Mouse (Mus musculus) kidney, embryonic 14.5 days (tissue): ENCODE data around the gene Nipsnap2. TPM values are rescaled to one million over a fixed set of nuclear protein-coding genes. Genes with fewer than 3 reads are reported as not detected.

Experiments
- ATAC-seq: fragments of 200-750 bp; cut with Nextera tagmentation; 2 replicates; pipeline ENCODE4 v1.8.0; 2017; ENCODE audit warnings: moderate number of reproducible peaks, mild to moderate bottlenecking, moderate TSS enrichment, moderate library complexity; ENCODE audit not compliant: low FRiP score, low TSS enrichment
- H3K27ac ChIP-seq: fragments of 300-500 bp; sonication (generic); 2 replicates; pipeline ENCODE4 v1.5.1; 2014; ENCODE audit warnings: low read depth, mild to moderate bottlenecking, low read length, moderate library complexity, mixed read lengths
- H3K27me3 ChIP-seq: fragments of 300-500 bp; sonication (generic); 2 replicates; pipeline ENCODE4 v1.6.1; 2014; ENCODE audit warnings: mild to moderate bottlenecking, low read length; ENCODE audit not compliant: control insufficient read depth, insufficient read depth
- H3K36me3 ChIP-seq: fragments of 300-500 bp; sonication (generic); 2 replicates; pipeline ENCODE4 v1.6.1; 2014; ENCODE audit warnings: low read length, mixed read lengths; ENCODE audit not compliant: control insufficient read depth, insufficient read depth
- H3K4me1 ChIP-seq: fragments of 300-500 bp; sonication (generic); 2 replicates; pipeline ENCODE4 v1.6.1; 2014; ENCODE audit warnings: low read length, mixed read lengths; ENCODE audit not compliant: control insufficient read depth, insufficient read depth
- H3K4me2 ChIP-seq: fragments of 300-500 bp; sonication (generic); replicated peaks from 2 replicates; pipeline ENCODE4 v1.6.1; 2014; ENCODE audit warnings: low read depth, mild to moderate bottlenecking, low read length
- H3K4me3 ChIP-seq: fragments of 300-500 bp; sonication (generic); 2 replicates; pipeline ENCODE4 v1.5.1; 2014; ENCODE audit warnings: mild to moderate bottlenecking, low read length
- H3K9ac ChIP-seq: fragments of 300-500 bp; sonication (generic); 2 replicates; pipeline ENCODE4 v1.6.1; 2014; ENCODE audit warnings: low read depth, mild to moderate bottlenecking, low read length, moderate library complexity
- H3K9me3 ChIP-seq: fragments of 300-500 bp; sonication (generic); 2 replicates; pipeline ENCODE4 v1.6.1; 2016; ENCODE audit warnings: low read length; ENCODE audit not compliant: control insufficient read depth
- WGBS: fragments of 180-500 bp; shearing (Covaris S2); extraction: QIAGEN DNeasy Blood & Tissue Kit; methylation state at CpG from one replicate; pipeline ENCODE4 v1.1.7; 2014; 5-methylcytosine and 5-hydroxymethylcytosine counted together
- polyA plus RNA-seq: library from polyadenylated mRNA; unstranded; fragments of >200 nt; fragmentation: Nextera tagmentation; extraction: Ambion mirVana; gene quantifications from 2 replicates; pipeline ENCODE4 v1.2.1, GENCODE M21; 2014

Nipsnap2 gene
- polyA plus RNA-seq, 1 experiment from 2014 or later, result 137 TPM

DNA sequence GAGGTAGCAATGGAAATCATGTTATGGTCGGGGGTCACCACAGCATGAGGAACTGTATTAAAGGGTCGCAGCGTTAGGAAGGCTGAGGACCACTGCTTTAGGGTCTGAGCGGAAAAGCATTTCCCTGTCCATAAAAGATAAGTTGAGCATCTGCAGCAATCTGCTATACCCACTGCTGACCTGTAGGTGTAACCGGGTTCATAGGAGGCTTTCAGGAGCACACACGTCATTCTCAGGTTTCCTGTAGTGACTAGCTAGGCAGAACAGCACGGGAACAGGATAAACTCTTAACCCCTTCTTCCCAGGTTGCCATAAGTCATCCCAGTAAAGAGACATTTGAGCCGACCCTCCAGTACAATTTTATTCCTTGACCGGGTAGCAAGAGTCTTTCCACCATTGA is 7.8 kb upstream of the Nipsnap2 start:
- no peak overlapping the region for H3K27ac ChIP-seq
- WGBS, result 72% methylated on average over 9 of the region's 9 CpGs
- H3K4me2 ChIP-seq, result no peak overlapping the region
- H3K9me3 ChIP-seq, result no peaks in the 10 kb centered on the region
- no peak overlapping the region for H3K4me3 ChIP-seq
- no peak overlapping the region for H3K9ac ChIP-seq
- H3K36me3 ChIP-seq, result peaks cover 28% of the 10 kb centered on the region
- no peaks in the 10 kb centered on the region for H3K27me3 ChIP-seq
- peaks cover 2% of the 10 kb centered on the region; the same call in 1 of the 2 replicates for H3K4me1 ChIP-seq
- ATAC-seq, result no peak

- Histone ChIP-seq H3K4me3 (no peak overlapping the region), H3K4me1 (peaks cover 9% of the 10 kb centered on the region; the same call in 1 of the 2 replicates), H3K27ac (no peak overlapping the region), H3K27me3 (no peaks in the 10 kb centered on the region), H3K9me3 (no peaks in the 10 kb centered on the region), H3K9ac (no peak overlapping the region), H3K36me3 (peaks cover 28% of the 10 kb centered on the region), H3K4me2 (no peak overlapping the region)
- 86% methylated on average over 3 of the region's 3 CpGs for whole genome bisulfite sequencing
- no peak for ATAC-seq
These were observed 4.7 kb upstream of the Nipsnap2 start for GRCm38 (mm10) chr5:129720176-129720575.

- no peak for ATAC-seq
These were observed 595 bp upstream of the Nipsnap2 start for GRCm38 (mm10) chr5:129724268-129724667.

DNA sequence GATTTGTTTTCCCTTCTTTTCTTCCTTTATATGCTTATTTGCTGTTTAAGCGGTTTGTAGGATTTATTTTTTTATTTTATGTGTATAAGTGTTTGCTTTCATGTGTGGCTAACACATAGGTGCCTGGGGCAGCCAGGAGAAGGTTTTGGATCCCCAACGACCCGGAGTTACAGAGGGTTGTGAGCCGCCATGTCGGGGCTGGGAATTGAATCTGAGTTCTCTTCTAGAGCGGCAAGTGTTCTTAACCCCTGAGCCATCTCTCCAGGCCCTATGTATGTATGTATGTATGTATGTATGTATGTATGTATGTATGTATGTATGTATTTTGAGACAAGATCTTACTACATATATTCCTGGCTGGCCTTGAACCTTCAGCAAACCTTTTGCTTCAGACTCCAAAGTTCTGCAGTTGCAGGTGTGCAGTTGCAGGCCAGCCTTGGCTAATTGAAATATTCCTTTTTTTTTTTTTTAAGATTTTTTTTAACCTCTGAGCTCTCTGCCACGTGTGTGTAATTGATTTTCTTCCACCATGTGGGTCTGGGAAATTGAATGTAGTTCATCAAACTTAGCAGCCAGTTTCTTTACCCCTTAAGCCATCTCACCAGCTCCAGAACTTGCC is 1.0 kb downstream of the Nipsnap2 start:
- H3K4me3 ChIP-seq, result peak overlapping the region; percentile 71
- H3K27me3 ChIP-seq, result no peaks in the 10 kb centered on the region
- WGBS, result 17% methylated on average over 7 of the region's 7 CpGs
- H3K4me1 ChIP-seq, result peaks cover 29% of the 10 kb centered on the region
- no peaks in the 10 kb centered on the region for H3K9me3 ChIP-seq
- ATAC-seq, result no peak
- H3K27ac ChIP-seq, result peak overlapping the region; percentile 95; the same call in 1 of the 2 replicates
- peak overlapping the region; percentile 42 for H3K4me2 ChIP-seq
- peak overlapping the region; percentile 94 for H3K9ac ChIP-seq
- H3K36me3 ChIP-seq, result no peaks in the 10 kb centered on the region

More at GRCm38 (mm10) chr5:129724268-129724667, 595 bp upstream of the Nipsnap2 start:
- Histone ChIP-seq H3K27ac (peak overlapping the region; percentile 95), H3K9ac (peak overlapping the region; percentile 94; the same call in 1 of the 2 replicates), H3K36me3 (no peaks in the 10 kb centered on the region; the same call in 1 of the 2 replicates), H3K27me3 (no peaks in the 10 kb centered on the region), H3K4me1 (peaks cover 14% of the 10 kb centered on the region), H3K4me3 (peak overlapping the region; percentile 71), H3K4me2 (peak overlapping the region; percentile 42), H3K9me3 (no peaks in the 10 kb centered on the region)
- 51% methylated on average over 4 of the region's 4 CpGs for WGBS

DNA sequence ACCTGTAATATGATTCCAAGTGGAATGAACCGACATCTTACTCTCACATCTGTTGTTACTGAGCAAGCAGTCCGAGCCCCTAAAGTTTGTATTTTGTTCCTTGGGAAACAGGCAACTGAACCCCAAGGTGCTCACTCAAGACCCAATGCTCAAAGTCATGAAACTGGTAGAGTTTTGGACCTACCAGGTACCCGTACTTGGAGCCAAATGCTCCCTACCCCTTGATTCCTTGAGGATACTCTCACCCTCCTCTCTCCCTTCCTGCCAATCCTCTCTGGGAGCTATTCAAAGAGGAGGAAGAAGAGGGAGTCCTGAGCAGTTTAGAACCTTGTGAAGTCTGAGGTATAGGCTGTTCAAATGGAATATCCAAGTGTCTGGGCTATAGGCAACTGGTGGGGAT is 1.9 kb downstream of the Nipsnap2 start:
- no peak for ATAC-seq
- H3K27me3 ChIP-seq, result no peaks in the 10 kb centered on the region
- H3K4me2 ChIP-seq, result peak overlapping the region; percentile 42; the same call in 1 of the 2 replicates

GRCm38 (mm10) chr5:129729286-129729685 is 4.4 kb downstream of the Nipsnap2 start:
- Histone ChIP-seq H3K4me2 (peak overlapping the region; percentile 11; the same call in 1 of the 2 replicates), H3K36me3 (no peaks in the 10 kb centered on the region), H3K9me3 (no peaks in the 10 kb centered on the region), H3K27ac (peak overlapping the region; percentile 4; the same call in 1 of the 2 replicates), H3K9ac (no peak overlapping the region), H3K4me3 (no peak overlapping the region), H3K27me3 (no peaks in the 10 kb centered on the region), H3K4me1 (peaks cover 25% of the 10 kb centered on the region)
- ATAC-seq, result no peak
- WGBS, result 28% methylated on average over 11 of the region's 11 CpGs

More for the DNA sequence above, 1.9 kb downstream of the Nipsnap2 start:
- peaks cover 29% of the 10 kb centered on the region for H3K4me1 ChIP-seq
- H3K9me3 ChIP-seq, result no peaks in the 10 kb centered on the region
- WGBS, result 66% methylated on average over 3 of the region's 3 CpGs
- no peak overlapping the region for H3K27ac ChIP-seq
- no peak overlapping the region for H3K9ac ChIP-seq
- H3K4me3 ChIP-seq, result no peak overlapping the region
- H3K36me3 ChIP-seq, result no peaks in the 10 kb centered on the region

- no peak overlapping the region for H3K4me2 ChIP-seq
- H3K27me3 ChIP-seq, result no peaks in the 10 kb centered on the region
- no peak overlapping the region for H3K4me3 ChIP-seq
- WGBS, result 63% methylated on average over 11 of the region's 11 CpGs
- H3K36me3 ChIP-seq, result no peaks in the 10 kb centered on the region
- peak overlapping the region; percentile 4; the same call in 1 of the 2 replicates for H3K27ac ChIP-seq
- H3K9ac ChIP-seq, result 0 out of 2 replicates have a peak overlapping the region, but pooled peaks have one; percentile 7
- ATAC-seq, result peak; percentile 28; the same call in 1 of the 2 replicates
- no peaks in the 10 kb centered on the region for H3K9me3 ChIP-seq
- H3K4me1 ChIP-seq, result peaks cover 22% of the 10 kb centered on the region
These were observed 5.5 kb downstream of the Nipsnap2 start for GRCm38 (mm10) chr5:129730344-129730743.

GRCm38 (mm10) chr5:129731021-129731420 is 6.2 kb downstream of the Nipsnap2 start:
- ATAC-seq, result no peak
- Histone ChIP-seq H3K27me3 (no peaks in the 10 kb centered on the region), H3K4me3 (no peak overlapping the region), H3K27ac (no peak overlapping the region), H3K36me3 (no peaks in the 10 kb centered on the region), H3K9ac (no peak overlapping the region), H3K4me1 (peaks cover 22% of the 10 kb centered on the region), H3K4me2 (no peak overlapping the region), H3K9me3 (no peaks in the 10 kb centered on the region)
- WGBS, result 74% methylated on average over 5 of the region's 5 CpGs

GRCm38 (mm10) chr5:129740976-129741375 is 16.1 kb downstream of the Nipsnap2 start:
- H3K27me3 ChIP-seq, result no peaks in the 10 kb centered on the region
- H3K4me1 ChIP-seq, result no peaks in the 10 kb centered on the region
- ATAC-seq, result no peak
- H3K4me2 ChIP-seq, result no peak overlapping the region
- H3K27ac ChIP-seq, result no peak overlapping the region
- H3K9ac ChIP-seq, result no peak overlapping the region
- H3K9me3 ChIP-seq, result no peaks in the 10 kb centered on the region
- 86% methylated on average over 1 of the region's 1 CpGs for WGBS
- H3K36me3 ChIP-seq, result peaks cover 22% of the 10 kb centered on the region
- no peak overlapping the region for H3K4me3 ChIP-seq
